Mouse (Mus musculus) thymus, adult 18-20 months (tissue): Measurements from ENCODE around the gene Polg2.

Experiments
- DNase-seq, 2 experiments: peaks; one replicate each; pipeline ENCODE4 v3.0.0; 2022; ENCODE audit warnings: mixed read lengths in 2 of 2

Polg2 gene

DNA sequence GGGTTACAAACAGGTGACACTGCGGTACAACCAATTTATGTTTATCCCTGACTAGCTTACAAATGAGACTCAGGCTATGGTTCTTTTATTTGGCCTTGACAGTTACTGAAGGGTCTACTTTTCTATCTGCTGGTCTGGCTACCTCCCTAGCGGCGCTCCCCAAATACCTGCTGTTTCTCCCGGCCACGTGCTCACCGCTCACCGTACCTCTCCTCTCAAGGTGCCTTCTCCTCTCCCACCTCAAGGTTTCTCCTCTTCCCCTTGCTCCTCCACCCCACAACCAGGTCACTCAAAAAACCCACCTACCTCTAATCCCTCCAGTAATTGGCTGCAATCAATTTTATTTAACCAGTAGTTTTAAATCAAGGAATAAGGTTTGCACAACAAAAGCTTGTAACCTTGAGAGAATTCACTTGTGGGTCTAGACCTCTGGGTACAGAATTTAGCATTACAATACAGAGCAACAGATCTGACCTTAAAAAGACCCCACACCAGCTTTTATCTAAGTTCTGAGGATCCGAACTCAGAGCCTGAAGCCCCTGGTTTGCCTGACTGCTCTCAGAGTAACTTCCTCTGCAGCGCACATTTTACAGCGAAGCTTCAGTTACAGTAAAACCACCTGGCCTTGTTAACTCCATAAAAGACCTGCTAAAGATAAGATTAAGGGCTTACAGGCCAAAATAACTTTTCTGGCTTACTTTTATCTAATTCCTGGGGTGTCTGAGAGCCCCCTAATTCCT, 55.0 kb downstream of the Polg2 start:
- no peak for DNase-seq

GRCm38 (mm10) chr11:106723611-106724125, 55.7 kb downstream of the Polg2 start:
- no peak for DNase-seq

- DNase-seq = no peak
Observed at GRCm38 (mm10) chr11:106722831-106723361, 56.4 kb downstream of the Polg2 start.

DNA sequence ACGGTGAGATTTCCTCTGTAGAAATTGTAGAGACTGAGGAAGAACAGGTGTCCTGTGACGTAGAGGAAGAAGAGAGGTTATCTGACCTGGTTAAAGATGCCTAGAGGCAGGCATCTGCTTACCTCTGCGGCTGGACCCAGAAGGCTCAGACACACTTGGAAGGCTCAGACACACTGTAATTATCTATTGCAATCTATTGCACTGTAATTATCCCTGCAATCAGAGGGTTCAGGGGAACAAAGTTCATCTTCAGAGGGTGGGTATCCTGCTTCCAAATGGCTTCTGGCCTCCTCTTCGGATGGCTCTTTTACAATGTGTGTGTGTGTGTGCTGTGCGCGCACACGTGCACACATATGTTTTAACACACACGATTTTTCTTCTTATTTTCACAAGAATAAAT, 59.0 kb downstream of the Polg2 start:
- no peak for DNase-seq
